Mouse (Mus musculus): Measurements from ENCODE around the gene Evi2a.

GRCm38 (mm10) chr11:79560536-79560935, 30.1 kb upstream of the Evi2a start:
- no peak for TF ChIP-seq ZC3H11A (IDR thresholded peaks at IDR 0.05; ENCODE audit: borderline replicate concordance, low read depth, low read length)
- TF ChIP-seq HCFC1 (IDR thresholded peaks at IDR 0.05; ENCODE audit: borderline replicate concordance, insufficient read depth, low read length) = no peak
- no peak for TF ChIP-seq CHD2 (IDR thresholded peaks at IDR 0.05; ENCODE audit: low read depth, low read length)

Measured in ES-E14 (cell line).